Mouse (Mus musculus) stomach, postnatal 0 days (tissue): Measurements from ENCODE around the gene Atp6v1g3.

ENCODE experiments used
- CTCF ChIP-seq: IDR thresholded peaks from 2 replicates; pipeline ENCODE4 v1.5.1; 2016; ENCODE audit warnings: antibody characterized with exemption, low read depth, mild to moderate bottlenecking, moderate library complexity
- EP300 ChIP-seq: optimal IDR thresholded peaks from 2 replicates; pipeline ENCODE3; 2016; ENCODE audit warnings: antibody characterized with exemption

GRCm38 (mm10) chr1:138334701-138335100, 61.2 kb downstream of the Atp6v1g3 start:
- TF ChIP-seq CTCF (no peak), EP300 (no peak)
